Mouse (Mus musculus) B cell, adult 62 days (primary cell): ENCODE measurements around the gene Actr8. TPM values are rescaled to one million over a fixed set of nuclear protein-coding genes. Genes with fewer than 3 reads are reported as not detected.

Experiments used
- total RNA-seq: library from RNA; stranded (reverse); gene quantifications from 4 replicates; pipeline ENCODE4 v1.2.4, GENCODE M21; 2023

Gene Actr8
- total RNA-seq = 50.9 to 60.7 TPM (median 57.6 TPM) in 4 replicates

DNA sequence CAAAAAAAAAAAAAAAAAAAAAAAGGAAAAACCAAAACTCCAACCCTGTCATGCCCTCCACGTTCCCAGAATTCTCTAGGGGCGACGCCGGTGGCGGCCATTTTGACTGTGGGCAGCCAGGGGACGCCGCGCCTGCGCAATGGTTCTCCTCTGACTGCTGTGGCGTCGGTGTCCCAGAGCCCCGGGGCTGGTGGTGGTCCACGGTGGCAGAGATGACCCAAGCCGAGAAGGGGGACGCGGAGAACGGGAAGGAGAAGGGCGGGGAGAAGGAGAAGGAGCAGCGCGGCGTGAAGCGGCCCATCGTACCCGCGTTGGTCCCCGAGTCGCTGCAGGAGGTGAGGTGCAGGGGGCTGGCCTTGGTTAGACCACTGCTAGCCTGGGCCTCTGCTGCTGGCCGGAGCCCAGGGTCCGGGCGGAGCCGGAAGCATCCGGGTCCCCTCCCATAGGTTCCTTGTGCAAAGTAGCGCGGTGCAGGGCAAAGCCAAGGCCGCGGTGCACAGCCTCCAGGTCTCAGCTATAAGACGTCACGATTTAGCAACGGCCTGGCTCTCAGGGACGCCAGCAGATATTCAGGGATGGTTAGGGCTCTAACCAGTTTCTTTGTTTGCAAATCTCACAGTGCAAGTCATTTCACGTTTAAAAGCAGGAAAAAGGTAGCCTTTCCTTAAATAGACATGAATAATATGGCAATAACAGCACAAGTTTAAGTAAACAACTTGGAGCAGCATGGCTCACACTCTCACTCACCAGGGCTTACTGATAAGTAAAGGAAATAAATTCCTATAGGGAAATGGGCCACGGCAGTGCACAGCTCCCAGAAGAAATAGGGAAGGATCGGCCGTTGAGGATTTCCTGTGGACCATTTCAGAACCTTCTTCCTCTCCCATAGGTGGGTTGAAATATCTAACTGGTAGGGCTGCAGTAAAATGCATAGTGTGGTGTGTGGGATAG is at the start of gene Actr8:
Gene Actr8 (plus strand): TSS at position 84 of the 951 bp plus-strand sequence.

DNA sequence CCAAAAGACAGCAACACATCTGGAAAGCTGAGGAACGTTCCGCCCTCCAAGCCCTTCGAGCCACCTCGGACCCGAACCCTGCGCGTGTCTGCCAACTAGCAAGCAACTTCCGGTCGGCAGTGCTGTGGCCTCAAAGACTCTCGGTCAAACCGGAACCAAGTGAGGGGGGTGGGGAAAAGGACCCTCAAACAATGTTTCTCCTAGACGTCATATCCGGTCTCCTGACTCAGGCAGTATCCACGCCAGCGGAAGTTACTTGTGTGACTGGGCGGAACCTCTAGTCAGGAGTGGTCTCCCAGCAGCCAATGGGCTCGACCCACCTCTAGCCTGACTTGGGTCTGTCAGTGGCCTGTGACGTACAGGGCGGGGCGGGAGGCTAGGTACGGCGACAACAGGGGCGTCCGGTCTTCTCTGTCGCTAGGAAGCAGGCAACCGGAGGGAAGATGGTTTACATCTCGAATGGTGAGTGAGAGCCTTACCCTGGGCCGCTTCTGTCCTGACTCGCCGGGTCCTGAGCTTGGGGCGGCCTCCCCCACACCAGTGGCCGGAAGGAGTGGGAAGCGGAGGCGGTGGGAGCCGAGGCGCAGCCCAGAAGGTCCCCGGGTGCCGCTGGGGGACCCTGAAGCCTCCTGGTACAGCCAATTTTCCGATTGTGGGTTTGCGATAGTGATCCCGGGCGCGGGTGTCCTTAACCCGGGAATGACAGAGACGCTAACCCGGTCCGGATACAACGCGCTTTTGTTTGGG is 9.9 kb upstream of the Actr8 start, which contains the start of gene Selenok:
Gene Selenok (plus strand): TSS at position 234 of the 747 bp plus-strand sequence.

DNA sequence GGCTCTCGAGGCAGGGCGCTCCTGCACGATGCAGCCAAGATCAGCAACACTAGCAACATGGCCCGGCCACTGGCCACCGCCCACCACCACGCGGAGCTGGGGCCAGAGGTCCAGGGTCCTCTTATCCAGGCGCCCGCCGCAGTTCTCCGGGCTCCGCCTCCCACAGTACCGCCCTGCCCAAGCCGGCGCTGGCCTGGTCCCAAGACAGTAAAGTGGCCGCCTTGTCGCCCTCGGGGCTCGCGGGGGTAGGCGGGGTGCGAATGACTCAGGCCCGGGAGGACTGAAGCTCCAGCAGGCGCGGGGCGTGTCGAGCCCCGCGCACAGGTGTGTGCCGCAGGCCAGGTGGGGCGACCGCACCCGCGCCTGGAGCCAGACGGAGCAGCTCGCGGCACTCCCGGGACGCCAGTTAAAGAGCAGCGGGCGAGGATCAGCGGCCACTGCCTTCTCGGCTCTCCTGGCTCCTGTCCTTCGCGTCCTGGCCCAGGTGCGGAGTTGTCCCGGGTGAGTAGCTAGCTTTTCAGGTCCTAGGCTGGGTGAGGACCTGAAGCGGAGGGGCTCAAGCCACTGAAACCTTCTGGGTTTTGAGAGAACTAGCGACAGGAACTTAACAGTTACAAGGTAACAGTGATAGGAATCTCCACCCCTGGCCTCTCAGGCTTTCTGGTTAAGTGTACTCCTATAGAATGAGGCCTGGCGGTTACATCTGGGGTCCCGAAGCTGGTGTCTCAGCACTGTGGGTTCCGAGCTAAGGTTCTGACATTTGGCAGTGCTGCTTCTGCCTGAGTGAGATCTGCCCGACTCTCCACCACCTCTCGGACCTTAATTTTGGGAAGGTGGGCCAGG is 30.8 kb downstream of the Actr8 start, which contains the start of the genes Il17rb and Chdh:
Gene Il17rb (minus strand): TSS at position 164 of the 843 bp plus-strand sequence.
Gene Chdh (plus strand): TSS at position 291 of the 843 bp plus-strand sequence.

Other genes with a start within 250 kb of the Actr8 start
- gene Selenok, start 10.0 kb upstream of the Actr8 start, total RNA-seq = 162 to 183 TPM (median 174 TPM) in 4 replicates
- gene Il17rb, start 30.6 kb downstream of the Actr8 start, total RNA-seq = not detected in 4 replicates
- 0.16 TPM in 1 of 4 replicates, not detected in the others for gene Chdh, start 30.7 kb downstream of the Actr8 start, total RNA-seq